Mouse (Mus musculus): Measurements from ENCODE around the gene Marcksl1. TPM values are rescaled to one million over a fixed set of nuclear protein-coding genes. Genes with fewer than 3 reads are reported as not detected.

Marcksl1 gene
- 78.9 and 81.4 TPM in 2 replicates for total RNA-seq (2021)
- long read RNA-seq, experiment 1, transcript Marcksl1-201 (2 exons, 1,605 nt) = major isoform, 276 of 286 reads
- long read RNA-seq, experiment 1, partial matches to known transcripts = 0 of 286 reads
- long read RNA-seq, experiment 1, other reads (novel, unspliced or antisense) = 10 of 286 reads
- long read RNA-seq, experiment 2, transcript Marcksl1-201 (2 exons, 1,605 nt) = major isoform, 213 of 220 reads
- long read RNA-seq, experiment 2, partial matches to known transcripts = 0 of 220 reads
- long read RNA-seq, experiment 2, other reads (novel, unspliced or antisense) = 7 of 220 reads

- DNase-seq = peak; percentile 94
Observed at GRCm38 (mm10) chr4:129513086-129513767, at the start of gene Marcksl1. TSS of gene Marcksl1 (plus strand) at chr4:129513581.

- no peak for DNase-seq
Observed at GRCm38 (mm10) chr4:129464286-129464815, 49.0 kb upstream of the Marcksl1 start.

- no peak for DNase-seq
Observed at GRCm38 (mm10) chr4:129476047-129476446, 37.3 kb upstream of the Marcksl1 start.

- DNase-seq = no peak
Observed at GRCm38 (mm10) chr4:129479863-129480262, 33.5 kb upstream of the Marcksl1 start.

GRCm38 (mm10) chr4:129481090-129481489, 32.3 kb upstream of the Marcksl1 start:
- DNase-seq = no peak

- DNase-seq = peak; percentile 58
Observed at GRCm38 (mm10) chr4:129490972-129491880, 22.2 kb upstream of the Marcksl1 start, which contains the start of the genes Tssk3 and Fam229a. TSS of gene Tssk3 (minus strand) at chr4:129491022. TSS of gene Fam229a (plus strand) at chr4:129491190.

- DNase-seq = peak; percentile 43
Observed at GRCm38 (mm10) chr4:129494681-129495080, 18.7 kb upstream of the Marcksl1 start.

- peak; percentile 19 for DNase-seq
Observed at GRCm38 (mm10) chr4:129495672-129496562, 17.5 kb upstream of the Marcksl1 start.

GRCm38 (mm10) chr4:129496631-129497030, 16.8 kb upstream of the Marcksl1 start:
- DNase-seq = peak; percentile 45

GRCm38 (mm10) chr4:129498941-129499340, 14.4 kb upstream of the Marcksl1 start:
- peak; percentile 39 for DNase-seq

GRCm38 (mm10) chr4:129500017-129500416, 13.4 kb upstream of the Marcksl1 start:
- DNase-seq = no peak

GRCm38 (mm10) chr4:129500607-129501566, 12.5 kb upstream of the Marcksl1 start:
- DNase-seq = peak; percentile 94

GRCm38 (mm10) chr4:129502327-129502888, 11.0 kb upstream of the Marcksl1 start:
- DNase-seq = no peak

GRCm38 (mm10) chr4:129502901-129503444, 10.4 kb upstream of the Marcksl1 start:
- no peak for DNase-seq

- DNase-seq = peak; percentile 72
Observed at GRCm38 (mm10) chr4:129505511-129505910, 7.9 kb upstream of the Marcksl1 start.

- no peak for DNase-seq
Observed at GRCm38 (mm10) chr4:129507434-129508236, 5.7 kb upstream of the Marcksl1 start.

- no peak for DNase-seq
Observed at GRCm38 (mm10) chr4:129508237-129508515, 5.2 kb upstream of the Marcksl1 start.

GRCm38 (mm10) chr4:129508834-129509600, 4.4 kb upstream of the Marcksl1 start:
- DNase-seq = peak; percentile 32
